Mouse (Mus musculus) testis, adult 10 weeks (tissue): ENCODE data around the gene Sypl2. TPM values are rescaled to one million over a fixed set of nuclear protein-coding genes. Genes with fewer than 3 reads are reported as not detected.

Experiments used
- polyA plus RNA-seq: library from polyadenylated mRNA; stranded (reverse); fragments of 350-450 nt; fragmentation: Illumina TruSeq; extraction: RNeasy Lipid Tissue Mini Kit (QIAGEN cat#74804); gene quantifications from one replicate; pipeline ENCODE4 v1.2.3, GENCODE M21; 2014; ENCODE audit warnings: low read depth, low replicate concordance

Sypl2 gene
- 0.17 TPM for polyA plus RNA-seq

DNA sequence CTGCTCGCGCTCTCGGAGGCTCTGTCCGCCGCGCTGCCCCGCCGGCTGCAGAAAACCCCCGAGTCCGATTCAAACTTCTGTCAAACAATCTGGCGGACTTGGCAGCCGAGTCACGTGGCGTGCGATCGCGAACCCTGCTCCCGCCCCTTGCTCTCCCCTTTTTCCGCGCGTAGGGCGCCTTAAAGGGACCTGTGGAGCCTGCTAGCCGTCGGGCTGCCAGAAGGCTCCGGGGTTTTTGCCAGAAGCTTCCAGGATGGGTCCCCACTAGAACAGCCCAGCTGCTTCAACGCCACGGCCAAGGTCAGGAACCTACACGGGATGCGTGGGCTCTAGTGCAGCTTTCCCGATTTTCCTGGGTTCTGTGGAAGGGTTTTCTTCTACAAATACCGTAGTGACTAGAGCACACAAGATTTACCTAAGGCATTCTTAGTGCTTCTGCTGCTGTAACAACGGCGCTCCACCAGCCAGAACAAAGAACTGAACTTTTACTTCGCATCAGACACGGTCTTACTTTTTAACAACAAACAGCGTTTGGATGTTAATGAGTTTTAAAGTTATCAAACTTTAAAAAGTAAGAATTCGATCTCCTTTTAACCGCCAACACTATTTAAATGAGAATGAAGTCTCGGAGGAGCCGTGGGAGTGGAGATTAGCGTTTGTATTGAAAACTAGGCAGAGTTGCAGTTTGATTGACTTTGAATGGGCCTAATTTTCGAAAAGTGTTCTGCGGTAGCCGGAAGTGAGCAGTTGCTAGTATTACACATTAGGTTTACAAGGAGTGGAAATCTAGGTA is at the start of gene Sypl2:
Gene Sypl2, minus strand, starts transcription at position 91 of the 793 bp plus-strand sequence.

DNA sequence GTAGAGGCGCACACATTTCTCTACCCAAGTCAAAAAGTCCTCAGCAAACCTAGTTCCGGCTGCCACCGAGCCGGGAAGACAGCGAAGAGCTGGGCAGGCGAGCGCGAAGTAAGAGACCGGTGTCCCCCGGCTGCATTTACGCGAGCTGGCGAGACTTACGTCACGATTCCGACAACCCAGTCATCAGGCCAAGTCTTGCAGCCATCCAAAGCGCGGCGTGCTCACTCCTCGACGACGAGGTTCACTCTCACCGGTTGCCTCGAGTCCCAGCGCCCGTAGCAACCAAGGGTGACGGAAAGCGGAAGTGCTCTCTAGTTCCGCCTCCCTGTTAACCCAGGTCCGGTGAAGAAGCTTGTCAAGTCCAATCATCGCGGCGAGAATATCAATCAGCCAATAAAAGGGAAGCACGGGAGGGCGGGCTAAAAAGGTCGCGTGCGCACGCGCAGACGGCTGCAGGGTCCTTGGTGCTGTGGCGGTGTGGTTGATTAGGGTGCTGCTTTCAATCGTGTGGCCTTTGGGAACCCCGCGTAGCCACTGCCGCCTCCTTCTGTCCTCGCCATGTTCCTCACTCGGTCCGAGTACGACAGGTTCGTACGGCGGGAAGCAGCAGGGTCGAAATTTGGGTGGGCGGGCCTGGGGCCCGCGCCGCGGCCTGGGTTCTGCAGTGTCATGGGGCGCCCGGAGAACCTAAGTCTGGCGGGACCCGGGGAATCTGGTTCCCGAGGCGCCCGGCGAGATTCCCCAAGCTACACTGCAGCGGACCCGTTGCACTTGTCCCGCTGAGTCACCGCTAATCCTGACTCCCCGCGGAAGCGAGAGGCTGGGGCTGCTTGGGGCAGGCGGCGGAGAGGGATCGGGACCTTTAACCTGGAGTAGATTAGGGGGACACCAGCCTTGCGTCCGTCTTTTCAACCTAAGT is 30.5 kb upstream of the Sypl2 start, which contains the start of gene Psma5:
Gene Psma5, plus strand, starts transcription at position 208 of the 919 bp plus-strand sequence.

GRCm38 (mm10) chr3:108210771-108211139 is 15.7 kb downstream of the Sypl2 start, which contains the start of gene Atxn7l2:
Atxn7l2 (minus strand) TSS chr3:108210934.

GRCm38 (mm10) chr3:108200329-108201323 is 25.8 kb downstream of the Sypl2 start, which contains the start of gene Cyb561d1:
Cyb561d1 (minus strand) TSS chr3:108201212.

GRCm38 (mm10) chr3:108186098-108187047 is 40.1 kb downstream of the Sypl2 start, which contains the start of gene Amigo1:
Amigo1 (plus strand) TSS chr3:108186335.

Other genes starting within 250 kb of the Sypl2 start
- 222 TPM for gene Gstm2, start 240.2 kb downstream of the Sypl2 start, polyA plus RNA-seq
- gene Gstm1, start 208.7 kb downstream of the Sypl2 start, polyA plus RNA-seq = 104 TPM
- 2.7 TPM for gene Gstm4, start 181.8 kb downstream of the Sypl2 start, polyA plus RNA-seq
- gene Ampd2, start 140.0 kb downstream of the Sypl2 start, polyA plus RNA-seq = 1.7 TPM
- 0.90 TPM for gene Gnat2, start 133.9 kb downstream of the Sypl2 start, polyA plus RNA-seq
- gene Gnai3, start 80.5 kb downstream of the Sypl2 start, polyA plus RNA-seq = 93.3 TPM
- 0.38 TPM for gene Gpr61, start 71.8 kb downstream of the Sypl2 start, polyA plus RNA-seq
- gene Amigo1, start 40.3 kb downstream of the Sypl2 start, polyA plus RNA-seq = 0.43 TPM
- 1.4 TPM for gene Cyb561d1, start 25.4 kb downstream of the Sypl2 start, polyA plus RNA-seq
- gene Atxn7l2, start 15.7 kb downstream of the Sypl2 start, polyA plus RNA-seq = 0.85 TPM
- gene Psma5, start 30.3 kb upstream of the Sypl2 start, polyA plus RNA-seq = 65.6 TPM
- 38.3 TPM for gene Sort1, start 57.4 kb upstream of the Sypl2 start, polyA plus RNA-seq
- not detected for gene Mybphl, start 138.3 kb upstream of the Sypl2 start, polyA plus RNA-seq
- not detected for gene Psrc1, start 157.2 kb upstream of the Sypl2 start, polyA plus RNA-seq
- 0.48 TPM for gene Celsr2, start 188.9 kb upstream of the Sypl2 start, polyA plus RNA-seq
- 6.2 TPM for gene Sars, start 218.6 kb upstream of the Sypl2 start, polyA plus RNA-seq